Mouse (Mus musculus): ENCODE measurements at regions not wholly inside any gene's neighbourhood (a gene's known extent, or its start where the extent isn't known, plus 50 kb on each side); places are given as distances from the start of the nearest gene placed in this dataset.

- TF ChIP-seq POLR2A (IDR thresholded peaks at IDR 0.05; ENCODE audit: insufficient read length, low read depth) (no peak), TCF12 (IDR thresholded peaks at IDR 0.05; ENCODE audit: insufficient read depth, poor library complexity, severe bottlenecking) (no peak), E2F4 (IDR thresholded peaks at IDR 0.05; ENCODE audit: insufficient read depth) (no peak), USF1 (IDR thresholded peaks at IDR 0.05; ENCODE audit: low read depth) (no peak), MYOG (IDR thresholded peaks at IDR 0.05; ENCODE audit: control insufficient read depth in 1 of 3, insufficient read depth in 1 of 3, insufficient read length in 2 of 3, low read depth in 2 of 3) (no peak), MAX (IDR thresholded peaks at IDR 0.05; ENCODE audit: low read depth) (no peak), CEBPB (IDR thresholded peaks at IDR 0.05; ENCODE audit: insufficient read depth, poor library complexity, severe bottlenecking) (no peak), TCF3 (IDR thresholded peaks at IDR 0.05; ENCODE audit: insufficient read length, low read depth) (no peak), SRF (IDR thresholded peaks at IDR 0.05; ENCODE audit: control insufficient read depth, insufficient read length, low read depth) (no peak)
These were observed 659.6 kb upstream of the Marcks start for GRCm38 (mm10) chr10:37798285-37798684.

Data from myocyte (in vitro differentiated cells).